Mouse (Mus musculus) bone marrow macrophage, adult 2 months (primary cell): Measurements from ENCODE around the gene Zfp768.

Source experiments
- CTCF ChIP-seq: IDR thresholded peaks from 2 replicates; pipeline ENCODE4 v1.5.1; 2012; ENCODE audit warnings: low read depth, mild to moderate bottlenecking, low read length, moderate library complexity
- POLR2A ChIP-seq: IDR thresholded peaks from 2 replicates; pipeline ENCODE4 v1.6.1; 2012; ENCODE audit warnings: mild to moderate bottlenecking, low read depth, low read length, borderline replicate concordance

DNA sequence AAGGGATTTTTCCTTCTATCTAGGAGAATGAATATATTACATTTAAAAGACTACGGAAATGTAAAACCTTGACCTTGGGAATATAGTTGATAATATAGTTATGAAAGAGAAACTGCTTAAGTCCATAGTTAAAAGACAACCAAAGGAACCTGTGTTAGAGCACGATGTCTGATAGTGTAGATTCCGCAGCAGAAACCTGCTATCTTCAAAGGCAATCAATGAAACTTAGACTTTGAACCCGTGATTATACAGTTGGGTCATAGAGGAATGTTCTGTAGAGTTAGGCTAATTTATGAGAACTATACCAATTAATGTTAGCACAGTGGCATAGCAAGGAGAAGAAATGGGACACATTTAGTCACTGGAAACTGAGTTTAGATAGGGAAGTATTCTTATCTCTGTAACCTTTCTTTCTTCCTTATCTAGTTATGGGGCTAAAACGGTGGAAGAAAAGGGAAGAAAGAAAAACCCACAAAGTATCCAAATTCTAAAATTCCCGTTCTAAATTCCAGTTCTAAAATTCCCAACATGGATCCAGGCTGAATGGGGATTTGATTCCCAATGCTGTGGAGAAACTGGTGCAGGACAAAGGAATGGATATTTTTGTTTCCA lies 33.0 kb upstream of the Zfp768 start:
- TF ChIP-seq CTCF (no peak), POLR2A (no peak)
